Mouse (Mus musculus) CH12.LX (cell line): ENCODE measurements around the gene Hspbp1.

Source experiments
- PAX5 ChIP-seq: IDR thresholded peaks from 2 replicates; pipeline ENCODE4 v1.6.1; 2012; ENCODE audit warnings: low read length, inconsistent platforms, mixed read lengths
- POLR2A ChIP-seq: IDR thresholded peaks from 2 replicates; pipeline ENCODE4 v1.6.1; 2011; ENCODE audit warnings: low read depth, mild to moderate bottlenecking, improper control_type of control experiment, low read length

DNA sequence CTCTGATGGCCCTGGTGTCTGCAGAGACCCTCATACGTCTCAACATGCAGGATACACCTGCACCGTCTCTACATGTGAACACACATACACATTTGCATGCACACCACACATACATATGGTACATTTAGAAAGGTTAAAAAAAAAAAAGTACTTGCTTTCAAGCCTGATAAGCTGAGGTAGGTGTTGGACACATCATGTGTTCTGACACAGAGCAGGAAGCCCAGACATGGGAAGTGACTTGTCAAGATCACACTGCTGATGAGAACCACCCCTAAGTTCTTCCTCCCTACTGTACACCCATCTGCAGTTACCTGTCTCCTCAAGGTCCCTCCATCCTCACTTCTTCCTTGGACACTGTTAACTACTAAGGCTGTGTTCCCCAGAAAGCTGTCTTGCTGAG is 58.9 kb downstream of the Hspbp1 start:
- 0 out of 2 replicates have a peak, but pooled peaks have one; percentile 8 for TF ChIP-seq POLR2A
- TF ChIP-seq PAX5 = no peak
